Mouse (Mus musculus): ENCODE data around the gene Calcrl.

Gene Calcrl

GRCm38 (mm10) chr2:84336331-84336730 lies 88.9 kb downstream of the Calcrl start:
- no peak for DNase-seq (ENCODE audit: low read depth, low spot score)

- DNase-seq (ENCODE audit: low read depth, low spot score) = no peak
Measured at GRCm38 (mm10) chr2:84316185-84316805, 108.9 kb downstream of the Calcrl start.

DNA sequence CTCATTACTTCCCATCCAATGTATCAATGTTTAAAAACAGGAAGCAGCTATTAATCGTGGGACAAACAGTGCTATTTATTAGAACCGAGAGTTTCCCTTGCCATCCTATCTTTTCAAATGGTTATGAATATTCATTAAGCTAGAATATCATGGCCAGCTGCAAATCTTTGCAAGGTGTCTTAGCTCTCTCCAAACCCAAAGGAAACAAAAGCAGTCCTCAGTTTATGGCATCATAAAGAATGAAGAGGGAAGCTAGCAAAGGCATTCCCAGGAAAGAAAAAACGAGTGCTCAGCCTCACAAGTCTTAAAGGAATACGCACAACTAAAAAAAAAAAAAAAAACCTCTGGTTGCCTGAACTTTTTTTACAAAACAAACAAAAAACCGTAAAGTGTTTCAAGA lies 128.7 kb downstream of the Calcrl start:
- no peak for DNase-seq (ENCODE audit: low read depth, low spot score)

DNA sequence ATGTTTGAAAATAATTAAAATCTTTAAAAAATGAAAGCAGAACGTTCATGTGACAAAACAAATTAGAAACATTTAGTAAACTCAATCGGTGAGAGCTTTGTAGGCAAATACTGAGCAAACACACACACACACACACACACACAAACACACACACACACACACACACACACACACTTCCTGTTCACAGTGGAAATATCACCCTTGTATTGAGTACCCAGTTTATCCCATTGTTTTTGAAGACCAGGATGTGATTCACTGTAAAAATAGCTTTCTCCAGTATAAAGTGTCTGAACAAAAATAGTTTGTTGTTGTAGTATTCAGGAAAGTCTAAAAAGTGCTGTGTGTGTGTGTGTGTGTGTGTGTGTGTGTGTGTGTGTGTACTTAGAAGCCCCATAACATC lies 130.1 kb downstream of the Calcrl start:
- no peak for DNase-seq (ENCODE audit: low read depth, low spot score)

DNA sequence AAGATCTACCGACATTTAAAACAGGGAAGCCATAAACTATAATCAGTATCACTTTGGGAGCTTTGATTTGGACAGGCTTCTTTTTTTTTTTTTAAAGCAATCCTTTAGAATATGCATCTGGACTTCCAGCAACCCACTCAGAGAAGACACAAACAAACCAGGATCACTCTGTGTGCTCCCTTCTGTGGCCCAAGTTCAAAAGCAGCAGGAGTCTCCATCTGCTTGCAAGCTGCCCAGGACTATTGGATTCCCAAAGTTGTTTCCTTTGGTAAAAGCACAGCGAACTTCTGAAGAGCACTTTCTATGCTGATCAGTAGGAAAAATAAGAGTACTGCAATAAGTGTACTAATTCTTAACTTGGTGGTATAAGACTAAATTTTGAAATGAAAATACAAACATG lies 130.6 kb downstream of the Calcrl start:
- no peak for DNase-seq (ENCODE audit: low read depth, low spot score)

GRCm38 (mm10) chr2:84292351-84293000 lies 132.7 kb downstream of the Calcrl start:
- DNase-seq (ENCODE audit: low read depth, low spot score) = no peak

GRCm38 (mm10) chr2:84288940-84289557 lies 136.2 kb downstream of the Calcrl start:
- no peak for DNase-seq (ENCODE audit: low read depth, low spot score)

All from mesoderm, embryonic 11.5 days (tissue).